Mouse (Mus musculus) C2C12 (cell line): ENCODE data around the gene Chek2. TPM values are rescaled to one million over a fixed set of nuclear protein-coding genes. Genes with fewer than 3 reads are reported as not detected.

Experiments used
- H3K27me3 ChIP-seq: one replicate; pipeline ENCODE4 v1.6.1; 2011; ENCODE audit not compliant: control insufficient read depth, insufficient read depth, insufficient read length
- H3K36me3 ChIP-seq: one replicate; pipeline ENCODE4 v1.6.1; 2011; ENCODE audit not compliant: control insufficient read depth, insufficient read depth
- H3K4me3 ChIP-seq: one replicate; pipeline ENCODE4 v1.5.1; 2011; ENCODE audit warnings: mild to moderate bottlenecking, control low read depth; ENCODE audit not compliant: poor library complexity, insufficient read depth, severe bottlenecking
- H3K79me2 ChIP-seq: one replicate; pipeline ENCODE4 v1.6.1; 2011; ENCODE audit not compliant: control insufficient read depth, insufficient read depth
- H3K79me3 ChIP-seq: one replicate; pipeline ENCODE4 v1.6.1; 2011; ENCODE audit warnings: low read depth, control low read depth
- H3ac ChIP-seq: one replicate; pipeline ENCODE3; 2011; ENCODE audit warnings: low read depth; ENCODE audit not compliant: control insufficient read depth, insufficient read length
- CEBPB ChIP-seq: IDR thresholded peaks from one replicate; pipeline ENCODE4 v1.6.1; 2011; ENCODE audit warnings: low read depth, mild to moderate bottlenecking, control low read depth, moderate library complexity
- CTCF ChIP-seq: IDR thresholded peaks from one replicate; pipeline ENCODE4 v1.5.1; 2011; ENCODE audit not compliant: control insufficient read depth, insufficient read depth, insufficient read length
- FOSL1 ChIP-seq: IDR thresholded peaks from one replicate; pipeline ENCODE4 v1.8.0; 2011; ENCODE audit warnings: mild to moderate bottlenecking, low read length; ENCODE audit not compliant: poor library complexity, insufficient read depth, severe bottlenecking
- MAX ChIP-seq: IDR thresholded peaks from one replicate; pipeline ENCODE4 v1.6.1; 2011; ENCODE audit warnings: mild to moderate bottlenecking, control low read depth
- MYOD1 ChIP-seq: IDR thresholded peaks from one replicate; pipeline ENCODE4 v1.6.1; 2011; ENCODE audit warnings: low read depth; ENCODE audit not compliant: control insufficient read depth, insufficient read length
- MYOG ChIP-seq: IDR thresholded peaks from one replicate; pipeline ENCODE4 v1.6.1; 2011; ENCODE audit not compliant: control insufficient read depth, insufficient read length; ENCODE audit errors: extremely low read depth
- USF1 ChIP-seq: IDR thresholded peaks from one replicate; pipeline ENCODE4 v1.6.1; 2011; ENCODE audit warnings: low read depth, mild to moderate bottlenecking, control low read depth, moderate library complexity
- polyA plus RNA-seq: library from polyadenylated mRNA; unstranded; fragments of >200 nt; fragmentation: generic; extraction: Trizol; gene quantifications from one replicate; pipeline ENCODE4 v1.2.1, GENCODE M21; 2012; ENCODE audit warnings: missing spikeins

Chek2 gene
- polyA plus RNA-seq, 1 experiment, result 8.2 TPM

- Histone ChIP-seq H3ac (no peak overlapping the region), H3K79me2 (no peaks in the 10 kb centered on the region), H3K36me3 (peaks cover under 1% of the 10 kb centered on the region), H3K27me3 (no peaks in the 10 kb centered on the region), H3K4me3 (no peak overlapping the region), H3K79me3 (no peaks in the 10 kb centered on the region)
- TF ChIP-seq MYOD1 (no peak), MAX (no peak), CTCF (no peak), USF1 (no peak), FOSL1 (no peak), MYOG (no peak), CEBPB (no peak)
These were observed 60.6 kb downstream of the Chek2 start for GRCm38 (mm10) chr5:110900331-110900730.

DNA sequence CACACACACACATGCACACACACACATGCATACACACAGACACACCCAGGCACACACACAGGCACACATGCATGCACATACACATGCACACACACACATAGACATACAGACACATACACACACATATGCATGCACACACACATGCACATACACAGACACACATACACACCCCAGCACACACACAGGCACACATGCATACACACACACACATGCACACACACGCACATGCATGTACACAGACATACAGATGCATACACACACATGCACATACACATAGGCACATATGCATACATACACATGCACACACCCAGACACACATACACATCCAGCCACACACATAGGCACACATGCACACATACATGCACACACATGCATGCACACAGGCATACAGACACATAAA is 66.9 kb downstream of the Chek2 start:
- H3K79me3 ChIP-seq, result no peaks in the 10 kb centered on the region
- H3K79me2 ChIP-seq, result no peaks in the 10 kb centered on the region
- TF ChIP-seq USF1, result no peak
- TF ChIP-seq MYOD1, result no peak
- no peak for TF ChIP-seq FOSL1
- TF ChIP-seq CTCF, result no peak
- TF ChIP-seq MAX, result no peak
- no peak for TF ChIP-seq CEBPB
- TF ChIP-seq MYOG, result no peak
- no peak overlapping the region for H3ac ChIP-seq
- H3K27me3 ChIP-seq, result no peaks in the 10 kb centered on the region
- no peaks in the 10 kb centered on the region for H3K36me3 ChIP-seq
- no peak overlapping the region for H3K4me3 ChIP-seq

- Histone ChIP-seq H3K36me3 (no peaks in the 10 kb centered on the region), H3K79me3 (no peaks in the 10 kb centered on the region), H3ac (no peak overlapping the region), H3K4me3 (no peak overlapping the region), H3K27me3 (no peaks in the 10 kb centered on the region), H3K79me2 (no peaks in the 10 kb centered on the region)
- TF ChIP-seq MAX (no peak), MYOG (no peak), USF1 (no peak), CTCF (no peak), CEBPB (no peak), FOSL1 (no peak), MYOD1 (no peak)
These were observed 69.1 kb downstream of the Chek2 start for GRCm38 (mm10) chr5:110908879-110909278.

DNA sequence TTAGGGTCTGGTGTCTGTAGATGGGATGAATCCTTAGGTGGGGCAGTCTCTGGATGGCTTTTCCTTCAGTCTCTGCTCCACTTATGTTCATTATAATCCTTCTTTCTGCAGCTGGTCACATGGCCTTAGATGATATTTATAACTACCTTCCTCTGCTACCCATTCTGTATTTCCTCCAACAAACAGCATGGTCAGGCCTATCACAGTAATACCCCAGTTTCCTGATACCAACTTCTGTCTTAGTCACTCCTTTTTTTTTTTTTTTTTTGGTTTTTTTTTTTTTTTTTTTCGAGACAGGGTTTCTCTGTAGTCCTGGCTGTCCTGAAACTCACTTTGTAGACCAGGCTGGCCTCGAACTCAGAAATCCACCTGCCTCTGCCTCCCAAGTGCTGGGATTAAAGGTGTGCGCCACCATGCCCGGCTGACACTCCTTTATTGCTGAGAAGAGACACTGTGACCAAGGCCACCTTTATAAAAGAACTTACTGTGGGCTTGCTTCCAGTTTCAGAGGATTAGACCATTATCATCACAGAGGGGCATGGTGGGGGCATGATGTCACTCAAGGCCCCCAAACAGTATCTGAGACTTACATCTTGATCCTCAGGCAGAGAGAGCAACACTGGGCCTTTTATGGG is 70.3 kb downstream of the Chek2 start:
- TF ChIP-seq MAX (no peak), FOSL1 (no peak), CTCF (no peak), USF1 (no peak)
- Histone ChIP-seq H3K4me3 (no peak overlapping the region), H3K79me2 (no peaks in the 10 kb centered on the region), H3ac (no peak overlapping the region), H3K79me3 (no peaks in the 10 kb centered on the region), H3K36me3 (no peaks in the 10 kb centered on the region), H3K27me3 (no peaks in the 10 kb centered on the region)

DNA sequence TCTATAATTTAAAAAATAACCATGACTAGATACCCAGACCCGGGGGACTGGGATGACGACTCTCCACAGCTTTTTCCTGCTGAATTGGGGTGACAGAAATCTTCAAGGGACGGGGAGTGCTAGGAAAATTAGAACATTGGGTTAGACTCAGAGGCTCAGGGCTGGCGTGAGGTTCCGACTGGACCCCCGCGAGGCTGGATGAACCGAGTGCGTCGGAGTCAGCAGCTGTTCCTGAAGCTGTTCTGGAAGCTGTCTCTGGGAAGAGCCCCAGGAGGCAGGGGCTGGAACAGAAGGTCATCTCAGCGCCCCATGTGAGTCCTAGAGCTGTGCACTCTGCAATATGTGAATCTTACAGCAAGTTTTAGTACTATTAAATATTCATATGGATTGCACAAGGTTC is 75.1 kb downstream of the Chek2 start:
- TF ChIP-seq USF1, result no peak
- no peak for TF ChIP-seq CTCF
- TF ChIP-seq FOSL1, result no peak
- no peak for TF ChIP-seq MYOD1
- no peak for TF ChIP-seq MYOG
- TF ChIP-seq CEBPB, result no peak
- no peak for TF ChIP-seq MAX
- Histone ChIP-seq H3K36me3 (no peaks in the 10 kb centered on the region), H3K79me3 (no peaks in the 10 kb centered on the region), H3ac (no peak overlapping the region), H3K4me3 (no peak overlapping the region), H3K27me3 (no peaks in the 10 kb centered on the region), H3K79me2 (no peaks in the 10 kb centered on the region)

DNA sequence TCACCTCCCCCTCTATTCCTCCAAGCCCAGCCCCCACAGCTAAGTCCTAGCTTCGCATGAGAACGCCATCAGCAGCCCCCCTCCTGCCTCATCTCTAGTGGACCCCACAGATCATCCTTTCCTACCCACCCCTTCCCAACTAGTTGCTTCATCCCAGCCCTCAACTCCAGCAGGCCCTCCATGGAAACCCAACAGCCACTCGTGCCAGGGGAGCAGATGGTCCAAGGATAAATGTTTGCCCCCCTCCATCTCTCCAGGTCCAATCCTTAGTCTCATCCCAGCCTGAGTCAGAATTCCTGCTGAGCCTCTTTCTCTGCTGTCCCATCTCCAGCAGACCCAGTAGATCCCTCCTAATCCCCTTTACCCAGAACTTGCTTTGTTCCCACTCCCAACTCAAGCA is 76.5 kb downstream of the Chek2 start:
- H3K79me2 ChIP-seq, result no peaks in the 10 kb centered on the region
- no peak overlapping the region for H3ac ChIP-seq
- H3K27me3 ChIP-seq, result no peaks in the 10 kb centered on the region
- no peak overlapping the region for H3K4me3 ChIP-seq
- no peak for TF ChIP-seq CTCF
- no peak for TF ChIP-seq CEBPB
- TF ChIP-seq MYOG, result no peak
- no peak for TF ChIP-seq MYOD1
- H3K79me3 ChIP-seq, result no peaks in the 10 kb centered on the region
- no peaks in the 10 kb centered on the region for H3K36me3 ChIP-seq
